Mouse (Mus musculus) left cerebral cortex, adult 8-10 months (tissue): ENCODE measurements around the gene Sh3kbp1. TPM values are rescaled to one million over a fixed set of nuclear protein-coding genes. Genes with fewer than 3 reads are reported as not detected.

ENCODE experiments used
- total RNA-seq, 4 experiments: library from RNA; stranded (reverse); gene quantifications; 2 replicates each; pipeline ENCODE4 v1.2.4; 2022

The Sh3kbp1 gene
- total RNA-seq, 4 experiments from 2014 or later = 56.2 to 61.8 (median 59.0) TPM

Other genes with a start within 250 kb of the Sh3kbp1 start
- gene Map7d2, start 212.7 kb upstream of the Sh3kbp1 start, total RNA-seq = 100 to 1,000 TPM; 103 to 131 (median 112) TPM
- gene Bclaf3, start 100.6 kb upstream of the Sh3kbp1 start, total RNA-seq = 10 to 100 TPM in 1 of 4 experiments, 1 to 10 TPM in 3; 8.5 to 10.5 (median 9.5) TPM